In the genomic region with DNA sequence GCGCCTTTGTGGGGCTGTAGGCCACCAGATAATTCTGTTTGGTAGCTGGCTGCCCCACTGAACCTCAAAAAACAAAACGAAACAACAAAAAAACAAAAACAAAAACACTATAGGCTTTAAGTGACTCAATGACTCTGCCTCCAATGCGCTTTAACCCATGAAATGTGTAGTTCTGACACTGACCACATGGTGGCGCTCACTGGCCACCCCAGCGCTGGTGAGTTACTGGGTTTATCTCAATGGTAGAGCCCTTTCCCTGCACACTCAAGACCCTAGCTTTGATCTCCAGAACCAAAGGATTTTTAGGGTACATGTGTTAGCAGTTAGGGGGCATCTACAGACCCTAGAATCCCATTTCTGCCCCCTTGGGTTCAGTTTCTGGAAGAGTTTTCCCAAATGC, we compare ENCODE assay signal across 8 mouse cellular contexts. TPM values are rescaled to one million over a fixed set of nuclear protein-coding genes. Genes with fewer than 3 reads are reported as not detected.
DNase-seq lines count a peak whose midpoint lies in the region; TF ChIP-seq lines count a peak whose summit lies in the region.

No protein-coding gene starts in this region.

- no peak for TF ChIP-seq POLR2A in spleen, adult 2 months (IDR thresholded peaks at IDR 0.05; ENCODE audit: low read depth, low read length)

- H3K36me3 ChIP-seq in spleen, adult 2 months (ENCODE audit: control insufficient read depth, insufficient read depth, low read length): no peaks in the 10 kb centered on the region

- H3K4me1 ChIP-seq in spleen, adult 2 months (ENCODE audit: control insufficient read depth, insufficient read depth, insufficient read length): no peaks in the 10 kb centered on the region

- H3K4me3 ChIP-seq in spleen, adult 2 months (ENCODE audit: extremely low read depth, insufficient read depth, insufficient read length): no peak overlapping the region

- TF ChIP-seq CTCF in spleen, adult 2 months (IDR thresholded peaks at IDR 0.05; ENCODE audit: extremely low read depth, insufficient read depth, insufficient read length, insufficient replicate concordance): peak; percentile 55; the same call in 1 of the 2 replicates

- no peak overlapping the region for H3K27ac ChIP-seq in spleen, adult 2 months (ENCODE audit: insufficient read depth, low read length)

- WGBS in spleen, adult 2 months: 16% methylated on average over 5 of the region's 5 CpGs

- peak; percentile 23 for DNase-seq in heart, postnatal 4 days
- no peak for DNase-seq in heart, adult 8-10 months (ENCODE audit: low spot score)
- peak; percentile 2 to 6 for DNase-seq in spleen, adult 2 months (ENCODE audit: low read depth in 1 of 2, low spot score in 2 of 2)
- no peak for DNase-seq in spleen, postnatal 4 days (ENCODE audit: low spot score in 2 of 2)
- DNase-seq in cerebellum, postnatal 10 days: peak; percentile 79 to 82
- peak; percentile 67 to 73 for DNase-seq in layer of hippocampus, postnatal 10 days (ENCODE audit: low spot score in 2 of 2)
- peak; percentile 8 to 35 for DNase-seq in spleen, postnatal 10 days (ENCODE audit: low spot score in 2 of 2)
- DNase-seq in gastrocnemius, postnatal 25 days: no peak

- H3K27me3 ChIP-seq in spleen, adult 2 months (ENCODE audit: control insufficient read depth, insufficient read depth, low read length): no peaks in the 10 kb centered on the region

RNA-seq across cellular contexts. Expression of gene Oas1d, which starts 39.6 kb away (rescaled TPM):
- not detected for total RNA-seq in heart, postnatal 4 days (2021)
- not detected for total RNA-seq in heart, adult 8-10 months (2022)
- polyA plus RNA-seq in spleen, adult 2 months (2012; rRNA removed): not detected in 2 replicates
- total RNA-seq in layer of hippocampus, postnatal 10 days (2021): under 1 TPM in 1 of 2 experiments, not detected in 1; 0.16 TPM
- not detected for total RNA-seq in gastrocnemius, postnatal 25 days (2021)

RNA-seq across cellular contexts. Expression of gene Oas1a, which starts 46.7 kb away (rescaled TPM):
- total RNA-seq in heart, postnatal 4 days (2021): under 1 TPM; 0.36 to 0.38 TPM
- total RNA-seq in heart, adult 8-10 months (2022): under 1 TPM; 0.24 to 0.46 (median 0.34) TPM
- polyA plus RNA-seq in spleen, adult 2 months (2012; rRNA removed): 8.5 and 9.2 TPM in 2 replicates
- under 1 TPM in 1 of 2 experiments, not detected in 1; 0.25 TPM for total RNA-seq in layer of hippocampus, postnatal 10 days (2021)
- total RNA-seq in gastrocnemius, postnatal 25 days (2021): under 1 TPM in 1 of 2 experiments, not detected in 1; 0.24 TPM

RNA-seq across cellular contexts. Expression of gene Rph3a, which starts 55.9 kb away (rescaled TPM):
- total RNA-seq in heart, postnatal 4 days (2021): under 1 TPM in 1 of 2 experiments, not detected in 1; 0.07 TPM
- total RNA-seq in heart, adult 8-10 months (2022): under 1 TPM in 2 of 4 experiments, not detected in 2; 0.06 to 0.12 TPM
- polyA plus RNA-seq in spleen, adult 2 months (2012; rRNA removed): 0.02 TPM in 1 of 2 replicates, not detected in the other
- total RNA-seq in layer of hippocampus, postnatal 10 days (2021): 100 to 1,000 TPM; 139 to 148 TPM
- total RNA-seq in gastrocnemius, postnatal 25 days (2021): under 1 TPM in 1 of 2 experiments, not detected in 1; 0.11 TPM

Comparison
In these comparisons a context has a peak if more than half of its experiments do, and no peak if none do; other contexts are left out.
1. DNase-seq: peak in heart, postnatal 4 days (single experiment), spleen, adult 2 months (2 of 2), cerebellum, postnatal 10 days (2 of 2), layer of hippocampus, postnatal 10 days (2 of 2) and spleen, postnatal 10 days (2 of 2); none in heart, adult 8-10 months (single experiment), spleen, postnatal 4 days (0 of 2) and gastrocnemius, postnatal 25 days (single experiment).
2. RNA of gene Rph3a, which starts 55.9 kb away (total RNA-seq): 139 to 148 TPM in layer of hippocampus, postnatal 10 days; 0.11 TPM in gastrocnemius, postnatal 25 days, 0.07 TPM in heart, postnatal 4 days and 0.06 to 0.12 TPM in heart, adult 8-10 months; every median in the first group is over 100 times any median in the second.